Mouse (Mus musculus) ES-E14 (cell line): ENCODE measurements around the gene Inpp5d.

ENCODE experiments used
- HCFC1 ChIP-seq: IDR thresholded peaks from 2 replicates; pipeline ENCODE4 v1.6.1; 2012; ENCODE audit warnings: low read length, inconsistent platforms, borderline replicate concordance; ENCODE audit not compliant: insufficient read depth
- MAFK ChIP-seq: IDR thresholded peaks from 2 replicates; pipeline ENCODE4 v1.6.1; 2014; ENCODE audit warnings: mild to moderate bottlenecking, low read depth, low read length, inconsistent platforms; ENCODE audit not compliant: insufficient read depth
- ZC3H11A ChIP-seq: IDR thresholded peaks from 2 replicates; pipeline ENCODE4 v1.6.1; 2012; ENCODE audit warnings: low read depth, mild to moderate bottlenecking, inconsistent platforms, low read length, borderline replicate concordance
- ZNF384 ChIP-seq: IDR thresholded peaks from 2 replicates; pipeline ENCODE4 v1.6.1; 2012; ENCODE audit warnings: low read depth, low read length, inconsistent platforms

- TF ChIP-seq HCFC1 = no peak
- no peak for TF ChIP-seq ZNF384
- no peak for TF ChIP-seq MAFK
- TF ChIP-seq ZC3H11A = no peak
These were observed at the start of gene Inpp5d for GRCm38 (mm10) chr1:87620211-87620668.
